9 mouse cellular contexts compared by ENCODE assay signal in genomic region chr7:139648107-139648824, GRCm38 (mm10). TPM values are rescaled to one million over a fixed set of nuclear protein-coding genes. Genes with fewer than 3 reads are reported as not detected.
DNase-seq lines count a peak whose midpoint lies in the region; ATAC-seq and TF ChIP-seq lines count a peak whose summit lies in the region.
"Had no signal": no experiment of that assay in that cellular context is flagged by ENCODE, and none has a peak within 500 bp of the region (broad histone marks: within the 10 kb centered on the region; RNA-seq: fewer than 3 reads in every experiment).

No protein-coding gene starts in this region.

- H3K27ac ChIP-seq in layer of hippocampus, adult 2 months: no peak overlapping the region
- H3K27ac ChIP-seq: macrophage had no signal

- intact Hi-C loops in heart, postnatal 10 days (cut with DNase I): loop anchor here (1.0 to 5.0 kb wide), 3 partner anchors 36 to 414 kb away; no protein-coding TSS in a partner anchor

- ATAC-seq in erythroblast, adult 5-6 weeks (replicated peaks; ENCODE audit: low FRiP score, poor library complexity, severe bottlenecking): peak; percentile 50; the same call in 1 of the 2 replicates

- no peak overlapping the region for H3K4me3 ChIP-seq in layer of hippocampus, adult 2 months

- peak; percentile 98 for TF ChIP-seq CTCF in layer of hippocampus, adult 2 months (conservative IDR thresholded peaks at IDR 0.05)

- peak; percentile 88 for DNase-seq in ES-CJ7 (ENCODE audit: low read depth, low spot score)
- DNase-seq in adrenal gland, postnatal 4 days (ENCODE audit: low spot score in 2 of 2): peak; percentile 78 to 88
- DNase-seq in heart, postnatal 10 days: peak; percentile 91 to 96
- DNase-seq in layer of hippocampus, adult 2 months (ENCODE audit: low spot score in 2 of 2): peak; percentile 82 to 95
- DNase-seq in lung, postnatal 25 days (ENCODE audit: low spot score): peak; percentile 89
- peak; percentile 87 for DNase-seq in right cerebral cortex, adult 18-20 months
- DNase-seq in urinary bladder, postnatal 10 days (ENCODE audit: low spot score): peak; percentile 88

RNA-seq across cellular contexts. Expression of gene Cfap46, which starts 35.4 kb away (rescaled TPM):
- 1 to 10 TPM in 1 of 2 experiments, under 1 TPM in 1; 0.67 to 1.1 TPM for total RNA-seq in adrenal gland, postnatal 4 days (2021)
- total RNA-seq in erythroblast, adult 5-6 weeks (2015; ENCODE audit: low replicate concordance): 0.21 TPM in 1 of 2 replicates, not detected in the other
- not detected in 2 replicates for total RNA-seq in erythroblast, adult 5-6 weeks (2017; ENCODE audit: low replicate concordance)
- under 1 TPM in 1 of 2 experiments, not detected in 1; 0.31 TPM for total RNA-seq in heart, postnatal 10 days (2021)
- total RNA-seq in layer of hippocampus, adult 2 months (2021): 1 to 10 TPM; 2.2 to 2.5 TPM
